Mouse (Mus musculus) hindbrain, embryonic 16.5 days (tissue): ENCODE results near the gene Pcsk5. TPM values are rescaled to one million over a fixed set of nuclear protein-coding genes. Genes with fewer than 3 reads are reported as not detected.

Source experiments
- ATAC-seq: fragments of 200-750 bp; cut with Nextera tagmentation; 2 replicates; pipeline ENCODE4 v1.8.0; 2017; ENCODE audit warnings: moderate TSS enrichment, moderate library complexity
- H3K27ac ChIP-seq: fragments of 300-500 bp; sonication (generic); 2 replicates; pipeline ENCODE4 v1.5.1; 2014; ENCODE audit warnings: low read depth, mild to moderate bottlenecking, control low read depth, low read length, moderate library complexity
- H3K27me3 ChIP-seq: fragments of 300-500 bp; sonication (generic); replicated peaks from 2 replicates; pipeline ENCODE4 v1.6.1; 2014; ENCODE audit warnings: low read length; ENCODE audit not compliant: control insufficient read depth, insufficient read depth
- H3K36me3 ChIP-seq: fragments of 300-500 bp; sonication (generic); 2 replicates; pipeline ENCODE4 v1.6.1; 2014; ENCODE audit warnings: mild to moderate bottlenecking, low read length, moderate library complexity, mixed read lengths; ENCODE audit not compliant: control insufficient read depth, insufficient read depth
- H3K4me1 ChIP-seq: fragments of 300-500 bp; sonication (generic); 2 replicates; pipeline ENCODE4 v1.6.1; 2014; ENCODE audit warnings: low read depth, low read length; ENCODE audit not compliant: control insufficient read depth, insufficient read depth
- H3K4me2 ChIP-seq: fragments of 300-500 bp; sonication (generic); 2 replicates; pipeline ENCODE4 v1.6.1; 2014; ENCODE audit warnings: mild to moderate bottlenecking, low read length, control low read depth, moderate library complexity
- H3K4me3 ChIP-seq: fragments of 300-500 bp; sonication (generic); 2 replicates; pipeline ENCODE4 v1.5.1; 2014; ENCODE audit warnings: mild to moderate bottlenecking, low read length, control low read depth, moderate library complexity
- H3K9ac ChIP-seq: fragments of 300-500 bp; sonication (generic); 2 replicates; pipeline ENCODE4 v1.6.1; 2014; ENCODE audit warnings: low read depth, mild to moderate bottlenecking, control low read depth, low read length, moderate library complexity
- H3K9me3 ChIP-seq: fragments of 300-500 bp; sonication (generic); 2 replicates; pipeline ENCODE4 v1.6.1; 2014; ENCODE audit warnings: mild to moderate bottlenecking, low read length, moderate library complexity; ENCODE audit not compliant: control insufficient read depth
- WGBS: fragments of 180-500 bp; shearing (Covaris S2); extraction: QIAGEN DNeasy Blood & Tissue Kit; methylation state at CpG from one replicate; pipeline ENCODE4 v1.1.7; 2014; 5-methylcytosine and 5-hydroxymethylcytosine counted together
- polyA plus RNA-seq: library from polyadenylated mRNA; unstranded; fragments of >200 nt; fragmentation: Nextera tagmentation; extraction: Ambion mirVana; gene quantifications from 2 replicates; pipeline ENCODE4 v1.2.1, GENCODE M21; 2015

Pcsk5 gene
- polyA plus RNA-seq, 1 experiment from 2014 or later, result 11.7 TPM

GRCm38 (mm10) chr19:17841586-17841985, 4.2 kb upstream of the Pcsk5 start:
- no peak overlapping the region for H3K4me3 ChIP-seq
- no peak for ATAC-seq
- 0 out of 2 replicates have a peak, but pooled peaks cover 2% of the 10 kb centered on the region for H3K27me3 ChIP-seq
- H3K4me1 ChIP-seq, result no peaks in the 10 kb centered on the region
- no peak overlapping the region for H3K4me2 ChIP-seq
- WGBS, result 85% methylated on average over 2 of the region's 2 CpGs
- no peak overlapping the region for H3K27ac ChIP-seq
- no peaks in the 10 kb centered on the region for H3K9me3 ChIP-seq
- no peaks in the 10 kb centered on the region for H3K36me3 ChIP-seq
- no peak overlapping the region for H3K9ac ChIP-seq

DNA sequence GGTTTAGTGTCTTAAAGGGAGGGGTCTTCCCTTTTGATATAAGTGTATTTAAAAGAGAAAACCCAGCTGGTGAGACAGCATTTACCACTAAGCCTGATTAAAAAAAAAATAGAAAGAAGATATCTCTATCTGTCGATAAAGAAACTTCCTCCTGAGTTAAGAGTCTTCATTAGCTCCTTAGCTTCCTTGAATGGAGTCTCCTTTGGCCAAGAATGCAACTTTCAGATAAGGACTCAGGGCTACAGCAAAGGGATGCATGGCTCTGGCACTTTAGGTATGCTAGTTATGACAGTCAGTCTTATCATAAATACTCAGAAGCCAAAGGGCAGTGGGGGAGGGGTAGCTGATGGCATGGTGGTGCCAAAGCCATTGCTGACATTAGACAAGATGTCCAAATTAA, 2.4 kb upstream of the Pcsk5 start:
- Histone ChIP-seq H3K9me3 (no peaks in the 10 kb centered on the region), H3K4me1 (peaks cover 8% of the 10 kb centered on the region; the same call in 1 of the 2 replicates), H3K4me2 (no peak overlapping the region), H3K27me3 (no peaks in the 10 kb centered on the region), H3K9ac (no peak overlapping the region), H3K36me3 (no peaks in the 10 kb centered on the region), H3K4me3 (no peak overlapping the region), H3K27ac (no peak overlapping the region)
- WGBS, result 91% methylated on average over 1 of the region's 1 CpGs
- no peak for ATAC-seq

DNA sequence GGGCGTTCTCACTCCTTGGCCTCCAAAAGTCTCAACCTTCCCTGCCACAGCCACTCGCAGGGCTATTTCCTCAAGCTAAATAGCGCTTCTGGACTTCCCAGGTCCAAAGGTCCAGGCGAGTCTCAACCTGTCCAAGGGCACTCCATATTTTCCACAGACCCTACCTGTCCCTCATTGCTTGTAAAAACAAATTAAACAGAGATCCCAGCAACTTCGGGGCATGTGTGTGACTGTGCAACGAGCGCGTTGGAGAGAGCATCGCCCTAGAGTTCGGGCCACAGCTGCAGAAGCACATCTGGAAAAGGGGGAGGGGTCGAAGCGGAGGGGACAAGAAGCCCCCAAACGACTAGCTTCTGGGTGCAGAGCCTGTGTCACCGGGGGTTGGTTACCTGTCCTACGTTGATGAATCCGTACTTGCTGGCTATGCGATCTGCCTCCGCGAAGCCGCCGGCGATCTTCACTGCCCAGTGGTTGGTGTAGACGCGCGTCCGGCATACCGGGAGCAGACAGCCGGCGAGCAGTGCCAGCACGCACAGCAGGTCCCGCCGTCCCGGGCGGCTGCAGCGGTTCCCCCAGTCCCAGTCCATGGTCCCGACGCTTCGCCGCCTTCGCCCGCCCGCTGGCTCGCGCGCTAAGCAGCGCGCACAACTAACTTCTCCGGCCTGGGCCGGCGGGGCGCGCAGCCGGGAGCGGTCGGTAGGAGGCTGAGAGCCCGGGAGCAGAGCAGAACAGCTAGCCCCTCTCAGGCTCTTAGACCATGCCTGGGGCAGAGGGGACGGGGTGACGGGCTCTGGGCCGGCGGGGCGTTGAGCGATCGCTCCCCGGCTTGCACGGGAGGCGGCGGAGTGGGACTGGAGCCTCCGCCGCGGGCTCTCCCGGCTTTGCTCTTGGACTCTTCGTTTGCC, 614 bp downstream of the Pcsk5 start:
- Histone ChIP-seq H3K9me3 (no peaks in the 10 kb centered on the region), H3K27ac (peak overlapping the region; percentile 72), H3K9ac (peak overlapping the region; percentile 70), H3K4me3 (peak overlapping the region; percentile 58), H3K4me2 (peak overlapping the region; percentile 87), H3K27me3 (no peaks in the 10 kb centered on the region), H3K4me1 (peaks cover 8% of the 10 kb centered on the region; the same call in 1 of the 2 replicates), H3K36me3 (no peaks in the 10 kb centered on the region)
- peak; percentile 87 for ATAC-seq
- under 1% methylated on average over 63 of the region's 72 CpGs for WGBS

DNA sequence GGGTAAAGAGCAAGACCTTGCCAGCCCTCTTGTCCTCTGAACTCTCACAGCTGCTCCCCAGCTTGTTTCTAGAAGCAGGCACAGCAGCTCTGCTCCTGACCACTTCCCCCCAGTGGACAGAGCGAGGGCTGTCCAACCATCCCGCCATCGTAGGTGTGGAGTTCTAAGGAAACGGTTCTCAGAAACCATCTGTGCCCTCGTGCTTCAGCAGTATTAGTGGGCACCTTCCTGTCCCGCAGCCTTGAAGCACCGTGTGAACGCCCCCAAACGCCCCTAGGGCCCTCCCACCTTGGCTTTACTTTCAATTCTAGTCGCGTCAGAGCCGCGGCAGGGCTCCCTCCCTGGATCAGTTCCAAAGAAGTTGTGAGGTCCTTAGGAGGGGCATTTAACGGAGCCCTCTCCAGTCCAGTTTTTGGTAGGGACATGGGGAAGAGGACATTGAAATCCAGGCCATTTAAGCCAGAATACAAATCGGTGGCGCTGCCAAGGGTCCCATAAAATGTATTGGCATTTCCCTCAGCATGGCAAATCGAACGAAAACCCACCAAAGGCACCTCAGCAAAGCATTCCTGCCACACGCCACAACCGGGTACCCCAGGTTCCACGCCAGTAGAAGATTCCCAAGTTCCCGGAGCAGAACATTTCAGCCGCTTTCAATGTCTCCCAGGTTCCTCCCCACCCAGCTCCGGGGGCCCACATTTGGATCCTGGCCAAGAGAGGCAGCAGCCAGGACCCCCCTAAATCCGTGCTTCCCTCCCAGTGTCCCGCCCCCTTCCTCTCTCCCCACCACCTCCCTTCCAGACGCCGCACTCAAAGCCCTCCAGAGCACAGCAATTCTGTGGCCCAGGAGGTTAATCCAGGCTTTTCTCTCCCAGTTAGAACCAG, 1.5 kb downstream of the Pcsk5 start:
- Histone ChIP-seq H3K27ac (no peak overlapping the region; the same call in 1 of the 2 replicates), H3K4me2 (peak overlapping the region; percentile 87), H3K9ac (peak overlapping the region; percentile 70), H3K27me3 (no peaks in the 10 kb centered on the region), H3K4me1 (peaks cover 8% of the 10 kb centered on the region; the same call in 1 of the 2 replicates), H3K4me3 (peak overlapping the region; percentile 58), H3K36me3 (no peaks in the 10 kb centered on the region), H3K9me3 (no peaks in the 10 kb centered on the region)
- WGBS, result 0% methylated on average over 28 of the region's 28 CpGs
- no peak for ATAC-seq

DNA sequence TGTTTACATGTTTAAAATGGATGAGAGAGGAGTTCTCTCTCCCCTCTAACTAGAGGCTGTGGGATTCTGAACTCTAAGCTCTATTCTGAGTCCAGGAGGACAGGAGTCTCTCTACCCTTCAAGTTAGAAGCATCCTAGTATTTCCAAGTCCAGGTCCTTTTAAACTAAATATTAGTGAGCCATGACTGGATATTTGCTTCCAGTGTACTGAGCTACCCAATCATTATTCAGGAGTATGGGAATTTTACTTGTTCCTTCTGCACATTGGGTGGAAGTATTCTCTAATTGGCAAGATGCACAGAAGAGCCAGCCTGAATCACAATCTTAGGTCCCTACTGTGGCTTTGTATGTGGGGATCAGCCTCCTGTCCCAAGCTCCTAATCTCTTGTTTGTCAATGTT, 2.5 kb downstream of the Pcsk5 start:
- H3K4me1 ChIP-seq, result peaks cover 8% of the 10 kb centered on the region; the same call in 1 of the 2 replicates
- no peak for ATAC-seq
- H3K4me2 ChIP-seq, result peak overlapping the region; percentile 87
- H3K36me3 ChIP-seq, result no peaks in the 10 kb centered on the region
- H3K27me3 ChIP-seq, result no peaks in the 10 kb centered on the region
- no peaks in the 10 kb centered on the region for H3K9me3 ChIP-seq
- H3K9ac ChIP-seq, result no peak overlapping the region
- H3K4me3 ChIP-seq, result peak overlapping the region; percentile 58
- no peak overlapping the region for H3K27ac ChIP-seq

DNA sequence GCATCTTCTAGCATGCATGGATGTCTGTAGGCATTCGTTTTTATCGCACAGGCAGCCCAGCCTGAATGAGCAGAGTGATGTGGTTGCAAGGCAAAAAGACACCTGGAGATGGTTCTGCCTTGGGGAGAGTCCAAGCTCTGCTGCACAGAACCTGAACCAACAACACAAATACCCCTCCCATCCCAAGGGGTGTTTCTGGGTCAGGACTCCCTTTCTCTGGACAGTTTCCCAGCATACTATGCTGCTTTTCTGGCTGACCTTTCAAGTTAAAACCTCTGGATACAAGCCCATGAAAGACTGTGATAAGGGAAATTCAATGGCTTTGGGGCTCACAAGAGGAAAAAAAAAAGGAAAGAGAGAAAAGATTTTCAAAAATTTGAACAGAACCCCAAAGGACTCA, 6.1 kb downstream of the Pcsk5 start:
- Histone ChIP-seq H3K4me2 (no peak overlapping the region), H3K36me3 (no peaks in the 10 kb centered on the region), H3K9ac (no peak overlapping the region), H3K9me3 (no peaks in the 10 kb centered on the region), H3K4me3 (no peak overlapping the region), H3K27ac (no peak overlapping the region), H3K27me3 (no peaks in the 10 kb centered on the region), H3K4me1 (peaks cover 7% of the 10 kb centered on the region; the same call in 1 of the 2 replicates)
- 86% methylated on average over 2 of the region's 2 CpGs for WGBS
- no peak for ATAC-seq

GRCm38 (mm10) chr19:17828414-17828813, 9.0 kb downstream of the Pcsk5 start:
- Histone ChIP-seq H3K4me1 (no peaks in the 10 kb centered on the region), H3K4me3 (no peak overlapping the region), H3K36me3 (no peaks in the 10 kb centered on the region), H3K27ac (no peak overlapping the region), H3K9ac (no peak overlapping the region), H3K9me3 (no peaks in the 10 kb centered on the region), H3K4me2 (no peak overlapping the region), H3K27me3 (no peaks in the 10 kb centered on the region)
- no peak for ATAC-seq
- WGBS, result 80% methylated on average over 8 of the region's 8 CpGs

DNA sequence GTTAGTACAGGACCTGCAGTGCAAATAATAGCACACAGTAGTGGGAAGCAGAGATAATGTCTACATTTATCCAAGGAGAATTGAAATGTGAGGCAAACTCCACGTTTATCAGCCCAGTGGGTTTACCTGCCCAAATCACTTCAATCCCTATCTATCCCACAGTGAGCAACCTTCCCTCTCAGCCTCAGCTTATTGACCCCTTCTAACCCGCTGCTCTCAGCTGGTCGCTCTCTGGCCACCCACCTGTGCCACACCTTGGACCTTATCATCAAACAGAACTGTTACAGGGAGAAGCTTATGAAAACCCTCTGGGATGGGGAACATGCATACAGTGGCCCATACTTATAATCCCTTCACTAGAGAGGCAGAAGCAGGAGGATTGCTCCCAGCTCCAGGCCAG, 10.7 kb downstream of the Pcsk5 start:
- no peaks in the 10 kb centered on the region for H3K9me3 ChIP-seq
- H3K36me3 ChIP-seq, result no peaks in the 10 kb centered on the region
- no peaks in the 10 kb centered on the region for H3K4me1 ChIP-seq
- no peak overlapping the region for H3K4me2 ChIP-seq
- H3K4me3 ChIP-seq, result no peak overlapping the region
- no peak for ATAC-seq
- H3K27me3 ChIP-seq, result no peaks in the 10 kb centered on the region
- WGBS, result 68% methylated on average over 3 of the region's 3 CpGs
- H3K27ac ChIP-seq, result no peak overlapping the region
- H3K9ac ChIP-seq, result no peak overlapping the region

DNA sequence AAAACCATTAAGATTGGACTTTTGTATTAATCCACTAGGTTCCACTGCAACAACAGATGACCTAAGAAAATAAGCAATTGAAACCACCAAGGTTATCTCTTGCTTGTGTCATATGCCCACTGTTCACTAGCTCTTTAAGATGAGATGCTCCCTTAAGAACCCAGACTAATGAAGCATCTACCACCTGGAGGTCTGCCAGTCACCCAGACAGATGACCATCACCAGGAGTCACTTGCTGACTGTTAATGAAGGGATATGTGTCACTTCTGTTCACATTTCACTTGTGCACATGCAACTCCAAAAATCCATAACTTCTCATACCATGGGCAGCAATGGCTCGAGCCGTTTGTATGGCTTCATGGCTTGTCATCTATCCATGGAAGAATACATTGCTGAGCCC, 17.4 kb downstream of the Pcsk5 start:
- Histone ChIP-seq H3K4me2 (no peak overlapping the region), H3K4me3 (no peak overlapping the region), H3K9me3 (no peaks in the 10 kb centered on the region), H3K27me3 (no peaks in the 10 kb centered on the region), H3K9ac (no peak overlapping the region), H3K36me3 (no peaks in the 10 kb centered on the region), H3K4me1 (no peaks in the 10 kb centered on the region), H3K27ac (no peak overlapping the region)
- WGBS, result 85% methylated on average over 2 of the region's 2 CpGs
- ATAC-seq, result peak; percentile 37; the same call in 1 of the 2 replicates
